In the genomic region with DNA sequence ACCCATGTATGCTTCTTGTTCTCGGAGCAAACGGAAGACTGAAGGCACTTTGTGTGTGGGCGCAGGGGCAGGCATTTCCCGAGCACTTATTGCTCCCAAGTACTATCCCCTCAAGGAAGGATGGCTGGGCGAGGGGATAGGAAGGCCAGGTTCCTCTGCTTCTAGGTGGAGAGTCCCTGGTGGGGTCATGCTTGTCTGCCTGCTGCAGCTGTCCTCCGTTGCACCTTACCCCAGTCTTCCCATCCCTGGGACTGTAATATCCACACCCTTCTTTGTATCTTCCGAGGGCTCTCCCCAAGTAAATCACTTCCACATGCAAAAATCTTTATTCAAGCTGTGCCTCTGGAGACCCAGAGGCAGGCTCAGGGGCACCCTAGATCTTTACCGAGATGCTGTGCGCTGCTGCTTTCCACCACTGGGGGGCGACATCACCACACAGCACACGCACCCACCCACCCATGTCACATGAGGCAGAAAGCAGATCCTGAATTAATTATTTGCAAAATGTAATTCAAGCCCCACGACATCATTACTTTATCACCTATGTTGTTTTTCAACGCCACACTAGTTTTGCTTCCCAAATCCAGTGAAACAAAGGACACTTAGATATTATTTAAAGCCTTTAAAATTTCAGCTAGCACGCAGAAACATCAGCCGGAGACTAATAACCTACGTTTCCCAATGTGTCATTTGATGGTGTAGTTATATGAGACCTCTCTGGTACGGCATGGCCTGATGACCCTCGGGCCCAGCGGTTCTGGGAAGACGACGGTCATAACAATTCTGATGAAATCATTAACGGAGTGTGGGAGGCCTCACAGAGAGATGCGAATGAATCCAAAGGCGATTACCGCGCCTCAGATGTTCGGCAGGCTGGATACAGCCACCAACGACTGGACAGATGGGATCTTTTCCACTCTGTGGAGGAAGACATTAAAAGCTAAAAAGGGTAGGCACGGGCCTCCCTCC, we compare ENCODE assay signal across 8 mouse cellular contexts.
DNase-seq lines count a peak whose midpoint lies in the region; ATAC-seq lines count a peak whose summit lies in the region.

No protein-coding gene starts in this region.

- intact Hi-C loops in left cerebral cortex, postnatal 4 days (cut with DNase I), result loop anchor here (10.0 kb wide), 2 partner anchors 58 to 208 kb away; a partner anchor contains a TSS

- H3K4me3 ChIP-seq in kidney, embryonic 15.5 days (replicated peaks), result no peak overlapping the region
- no peak overlapping the region; the same call in 1 of the 2 replicates for H3K4me3 ChIP-seq in hindbrain, embryonic 15.5 days
- no peak overlapping the region for H3K4me3 ChIP-seq in neural tube, embryonic 11.5 days (ENCODE audit: low read depth, low read length)

- no peak overlapping the region for H3K9ac ChIP-seq in kidney, embryonic 15.5 days
- H3K9ac ChIP-seq in hindbrain, embryonic 15.5 days, result 0 out of 2 replicates have a peak overlapping the region, but pooled peaks have one; percentile 8
- H3K9ac ChIP-seq in neural tube, embryonic 11.5 days (ENCODE audit: low read length), result no peak overlapping the region

- H3K9me3 ChIP-seq in kidney, embryonic 15.5 days (replicated peaks), result no peaks in the 10 kb centered on the region
- no peaks in the 10 kb centered on the region for H3K9me3 ChIP-seq in hindbrain, embryonic 15.5 days
- no peaks in the 10 kb centered on the region for H3K9me3 ChIP-seq in neural tube, embryonic 11.5 days (ENCODE audit: control insufficient read depth, low read length)

- no peaks in the 10 kb centered on the region for H3K27me3 ChIP-seq in kidney, embryonic 15.5 days
- no peaks in the 10 kb centered on the region for H3K27me3 ChIP-seq in hindbrain, embryonic 15.5 days
- H3K27me3 ChIP-seq in neural tube, embryonic 11.5 days (ENCODE audit: control insufficient read depth, insufficient read depth, low read length), result no peaks in the 10 kb centered on the region

- H3K4me1 ChIP-seq in kidney, embryonic 15.5 days, result peaks cover 3% of the 10 kb centered on the region; the same call in 1 of the 2 replicates
- H3K4me1 ChIP-seq in hindbrain, embryonic 15.5 days (replicated peaks), result peaks cover 12% of the 10 kb centered on the region; the same call in 1 of the 2 replicates
- H3K4me1 ChIP-seq in neural tube, embryonic 11.5 days (ENCODE audit: control insufficient read depth, insufficient read depth, low read length), result no peaks in the 10 kb centered on the region

- DNase-seq in kidney, adult 9 months, result peak; percentile 39
- DNase-seq in adrenal gland, adult 2 months, result peak; percentile 40
- DNase-seq in embryo, embryonic 9.5 days (ENCODE audit: extremely low spot score), result peak; percentile 51
- DNase-seq in left cerebral cortex, postnatal 4 days, result peak; percentile 78
- DNase-seq in neural tube, embryonic 11.5 days (ENCODE audit: low spot score), result peak; percentile 74
- DNase-seq in thymus, postnatal 25 days, result peak; percentile 63

- H3K27ac ChIP-seq in kidney, embryonic 15.5 days, result no peak overlapping the region
- H3K27ac ChIP-seq in hindbrain, embryonic 15.5 days (replicated peaks), result peak overlapping the region; percentile 6; the same call in 1 of the 2 replicates
- no peak overlapping the region for H3K27ac ChIP-seq in neural tube, embryonic 11.5 days (ENCODE audit: low read depth, low read length)

- 48% methylated on average over 29 of the region's 29 CpGs for WGBS in kidney, embryonic 15.5 days
- WGBS in hindbrain, embryonic 15.5 days, result 37% methylated on average over 29 of the region's 29 CpGs
- WGBS in neural tube, embryonic 11.5 days, result 57% methylated on average over 29 of the region's 29 CpGs

- H3K4me2 ChIP-seq in kidney, embryonic 15.5 days, result no peak overlapping the region
- H3K4me2 ChIP-seq in hindbrain, embryonic 15.5 days, result peak overlapping the region; percentile 42
- no peak overlapping the region for H3K4me2 ChIP-seq in neural tube, embryonic 11.5 days (ENCODE audit: low read depth)

- H3K36me3 ChIP-seq in kidney, embryonic 15.5 days, result no peaks in the 10 kb centered on the region
- H3K36me3 ChIP-seq in hindbrain, embryonic 15.5 days, result no peaks in the 10 kb centered on the region
- no peaks in the 10 kb centered on the region for H3K36me3 ChIP-seq in neural tube, embryonic 11.5 days (ENCODE audit: control insufficient read depth, insufficient read depth, low read length)

- no peak for ATAC-seq in kidney, embryonic 15.5 days (replicated peaks; ENCODE audit: low FRiP score)
- peak; percentile 80; the same call in 1 of the 2 replicates for ATAC-seq in hindbrain, embryonic 15.5 days (ENCODE audit: low FRiP score, low read depth)
- ATAC-seq in neural tube, embryonic 11.5 days (ENCODE audit: insufficient read depth, low FRiP score, low TSS enrichment), result no peak
